Mouse (Mus musculus): ENCODE measurements at regions not wholly inside any gene's neighbourhood (a gene's known extent, or its start where the extent isn't known, plus 50 kb on each side); places are given as distances from the start of the nearest gene placed in this dataset.

DNA sequence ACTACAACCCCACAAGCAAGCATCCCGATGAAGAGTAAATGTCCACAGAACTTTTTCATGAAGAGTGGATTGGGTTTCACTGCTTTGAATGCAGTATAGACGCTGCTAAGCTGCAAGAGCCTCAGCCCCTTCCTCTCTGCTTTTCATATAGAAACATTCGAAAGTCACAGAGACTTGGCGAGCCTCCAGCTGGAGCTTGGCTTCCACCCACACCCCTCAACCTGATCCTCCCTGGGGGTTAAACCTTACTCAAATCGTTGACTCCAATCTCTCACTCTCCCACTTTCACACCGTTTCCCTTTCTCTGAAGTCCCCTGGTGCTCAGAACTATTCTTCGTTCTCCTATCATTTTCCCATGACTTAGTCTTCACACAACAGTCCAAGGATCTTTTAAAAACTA lies 437.0 kb upstream of the Fam160b2 start:
- no peak overlapping the region for H3K4me3 ChIP-seq (replicated peaks; ENCODE audit: extremely low read depth, low read depth, low read length)
- no peaks in the 10 kb centered on the region for H3K4me1 ChIP-seq (ENCODE audit: control insufficient read depth, insufficient read depth, low read length)
- 54% methylated on average over 7 of the region's 7 CpGs for WGBS
- TF ChIP-seq CTCF (IDR thresholded peaks at IDR 0.05; ENCODE audit: insufficient read depth, low read length) (no peak), POLR2A (IDR thresholded peaks at IDR 0.05; ENCODE audit: borderline replicate concordance, extremely low read depth, low read depth, low read length) (no peak)
- no peak for DNase-seq

DNA sequence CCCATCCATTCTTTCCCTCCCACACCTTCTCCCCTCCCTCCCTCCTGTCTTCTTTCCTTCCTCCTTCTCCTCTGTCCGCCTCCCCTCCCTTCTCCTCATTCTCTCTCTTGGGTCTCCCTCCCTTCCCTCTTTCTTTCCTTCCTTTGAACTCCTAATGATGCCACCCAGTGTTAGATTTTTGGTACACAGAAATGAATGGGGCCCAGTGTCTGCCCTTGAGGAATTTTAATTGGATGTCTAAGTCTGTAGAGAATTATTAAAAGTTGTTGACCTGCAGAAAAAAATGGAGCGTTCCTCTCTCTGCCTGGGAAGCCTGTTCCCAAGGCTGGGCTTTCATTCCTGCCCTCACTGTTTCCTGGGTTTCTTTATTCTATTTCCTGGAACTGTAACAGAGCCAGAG lies 434.0 kb upstream of the Fam160b2 start:
- DNase-seq, result no peak
- no peak overlapping the region for H3K4me3 ChIP-seq (replicated peaks; ENCODE audit: extremely low read depth, low read depth, low read length)
- H3K4me1 ChIP-seq (ENCODE audit: control insufficient read depth, insufficient read depth, low read length), result no peaks in the 10 kb centered on the region
- no peak for TF ChIP-seq CTCF (IDR thresholded peaks at IDR 0.05; ENCODE audit: insufficient read depth, low read length)
- TF ChIP-seq POLR2A (IDR thresholded peaks at IDR 0.05; ENCODE audit: borderline replicate concordance, extremely low read depth, low read depth, low read length), result no peak
- 67% methylated on average over 2 of the region's 2 CpGs for WGBS

- WGBS, result 77% methylated on average over 9 of the region's 9 CpGs
- Histone ChIP-seq H3K4me1 (ENCODE audit: control insufficient read depth, insufficient read depth, low read length) (no peaks in the 10 kb centered on the region), H3K4me3 (replicated peaks; ENCODE audit: extremely low read depth, low read depth, low read length) (no peak overlapping the region)
- no peak for TF ChIP-seq POLR2A (IDR thresholded peaks at IDR 0.05; ENCODE audit: borderline replicate concordance, extremely low read depth, low read depth, low read length)
- no peak for TF ChIP-seq CTCF (IDR thresholded peaks at IDR 0.05; ENCODE audit: insufficient read depth, low read length)
- DNase-seq, result peak; percentile 3
These were observed 430.7 kb upstream of the Fam160b2 start for GRCm38 (mm10) chr14:71030164-71030880.
